Mouse (Mus musculus) olfactory bulb, adult 2 months (tissue): ENCODE measurements at regions not wholly inside any gene's neighbourhood (a gene's known extent, or its start where the extent isn't known, plus 50 kb on each side); places are given as distances from the start of the nearest gene placed in this dataset.

Experiments used
- H3K27ac ChIP-seq: fragments of 200-500 bp; 2 replicates; pipeline ENCODE4 v1.5.1; 2012; ENCODE audit warnings: low read depth, low read length; ENCODE audit not compliant: insufficient read depth
- H3K4me1 ChIP-seq: fragments of 200-500 bp; 2 replicates; pipeline ENCODE4 v1.6.1; 2012; ENCODE audit warnings: low read length; ENCODE audit not compliant: control insufficient read depth, insufficient read depth
- H3K4me3 ChIP-seq: fragments of 200-500 bp; 2 replicates; pipeline ENCODE4 v1.5.1; 2012; ENCODE audit warnings: mild to moderate bottlenecking, low read depth, low read length, moderate library complexity; ENCODE audit not compliant: insufficient read depth
- CTCF ChIP-seq: fragments of 200-500 bp; IDR thresholded peaks from 2 replicates; pipeline ENCODE4 v1.5.1; 2012; ENCODE audit warnings: low read depth, mild to moderate bottlenecking, low read length, moderate library complexity; ENCODE audit not compliant: insufficient read depth
- POLR2A ChIP-seq: fragments of 200-500 bp; IDR thresholded peaks from 2 replicates; pipeline ENCODE4 v1.6.1; 2012; ENCODE audit warnings: mild to moderate bottlenecking, low read depth, low read length, moderate library complexity; ENCODE audit not compliant: insufficient read depth
- WGBS: fragments of 180-500 bp; shearing (Covaris S2); methylation state at CpG from one replicate; pipeline ENCODE4 v1.1.7; 2018; 5-methylcytosine and 5-hydroxymethylcytosine counted together

DNA sequence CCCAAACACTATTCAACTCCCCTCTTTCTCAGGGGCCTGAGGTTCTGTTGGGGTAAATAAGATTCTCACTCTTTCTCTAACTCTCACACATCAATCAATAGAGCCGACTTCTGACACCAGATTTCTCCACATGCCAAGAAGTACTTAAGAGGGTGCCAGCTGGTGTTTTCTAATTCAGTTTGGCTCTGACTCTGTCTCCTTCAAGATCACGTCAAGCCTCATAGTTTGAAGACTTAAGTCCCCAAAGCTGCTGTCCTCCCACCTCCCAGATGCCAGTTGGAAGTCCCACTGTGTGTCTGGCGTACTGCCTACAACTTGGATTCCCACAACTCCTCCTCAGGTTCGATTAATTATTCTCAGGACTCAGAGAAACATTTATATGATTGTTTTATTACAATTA is 54.6 kb upstream of the Abcd3 start:
- no peaks in the 10 kb centered on the region for H3K4me1 ChIP-seq
- no peak overlapping the region for H3K4me3 ChIP-seq
- TF ChIP-seq CTCF (no peak), POLR2A (no peak)
- H3K27ac ChIP-seq, result no peak overlapping the region
- WGBS, result 57% methylated on average over 4 of the region's 4 CpGs

DNA sequence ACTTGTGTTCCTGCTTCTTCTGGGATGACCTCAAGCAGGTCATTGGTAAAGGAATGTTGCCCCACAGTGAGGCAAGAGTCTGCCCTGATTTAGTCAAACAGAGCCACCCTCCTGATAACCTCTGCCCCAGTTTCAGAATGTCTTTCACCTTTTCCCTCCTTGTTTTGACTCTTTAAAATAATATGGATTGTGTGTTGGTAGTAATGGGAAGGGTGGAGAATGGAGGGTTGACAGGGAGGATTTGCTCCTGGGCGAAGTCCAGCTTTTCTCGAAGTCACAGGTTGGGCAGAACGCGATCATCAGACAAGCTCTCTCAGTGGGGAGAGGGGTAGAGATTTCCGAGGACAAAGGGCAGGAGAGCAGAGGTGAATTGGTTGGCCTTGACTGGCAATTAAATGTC is 52.2 kb upstream of the Abcd3 start:
- Histone ChIP-seq H3K4me3 (no peak overlapping the region), H3K27ac (no peak overlapping the region), H3K4me1 (no peaks in the 10 kb centered on the region)
- WGBS, result 58% methylated on average over 5 of the region's 5 CpGs
- no peak for TF ChIP-seq POLR2A
- TF ChIP-seq CTCF, result no peak

DNA sequence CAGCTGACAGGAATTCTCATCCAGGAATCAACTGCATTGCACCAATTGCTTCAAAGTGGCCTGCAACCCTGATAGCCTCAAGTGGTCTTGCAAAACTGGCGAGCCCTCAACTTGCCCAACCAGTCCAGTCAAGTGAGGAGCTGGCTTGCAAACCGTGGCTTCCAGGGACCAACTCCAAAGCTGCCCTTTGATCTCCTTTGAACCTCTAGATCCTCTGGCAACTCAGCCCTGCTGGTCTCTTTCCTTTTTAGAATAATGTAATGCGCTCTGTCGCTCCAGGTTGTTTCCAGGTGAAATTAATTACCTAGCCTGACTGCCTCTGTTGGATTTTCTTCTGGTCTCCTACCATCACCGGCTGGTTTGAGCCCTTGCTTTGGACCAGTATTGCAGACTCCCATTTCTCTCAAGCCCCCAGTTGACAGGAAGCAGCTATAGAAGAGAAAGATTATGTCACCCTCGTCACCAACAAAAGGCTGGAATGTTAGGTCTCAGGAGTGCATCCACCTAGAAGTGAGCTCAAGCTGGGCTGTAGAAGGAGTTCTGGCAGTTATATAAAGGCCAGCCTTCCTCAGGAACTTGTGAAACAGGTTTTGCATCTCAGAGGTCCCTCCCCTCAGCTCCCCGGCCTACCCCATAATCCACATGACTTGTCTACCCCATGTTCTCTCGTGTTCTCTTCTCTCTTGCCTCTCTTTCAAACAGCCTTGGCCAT is 49.8 kb upstream of the Abcd3 start:
- Histone ChIP-seq H3K4me3 (no peak overlapping the region), H3K27ac (no peak overlapping the region), H3K4me1 (no peaks in the 10 kb centered on the region)
- TF ChIP-seq POLR2A (no peak), CTCF (no peak)
- 75% methylated on average over 8 of the region's 8 CpGs for WGBS
